Mouse (Mus musculus): ENCODE measurements at regions not wholly inside any gene's neighbourhood (a gene's known extent, or its start where the extent isn't known, plus 50 kb on each side); places are given as distances from the start of the nearest gene placed in this dataset.

DNA sequence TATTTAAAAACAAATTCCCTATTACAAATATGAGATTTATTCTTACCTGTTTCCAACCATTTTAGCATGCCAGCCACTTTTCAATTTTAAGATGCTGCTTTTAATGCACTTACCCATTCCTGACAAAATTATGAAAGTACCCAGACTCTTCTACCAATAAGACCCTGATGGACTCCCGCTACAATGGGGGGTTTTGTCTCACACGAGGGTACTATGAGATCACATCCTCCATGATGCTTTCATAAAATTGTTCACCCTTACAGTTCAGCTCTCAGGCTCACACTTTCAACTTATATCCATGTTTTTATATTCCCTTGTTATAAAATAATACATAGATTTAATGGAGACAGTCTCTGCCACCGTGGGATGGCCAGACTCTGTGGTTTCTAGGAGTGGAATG, 68.1 kb upstream of the Adamts18 start:
- Histone ChIP-seq H3K9ac (no peak overlapping the region), H3K27ac (no peak overlapping the region), H3K4me1 (replicated peaks) (no peaks in the 10 kb centered on the region), H3K27me3 (replicated peaks) (no peaks in the 10 kb centered on the region), H3K4me3 (replicated peaks) (no peak overlapping the region), H3K36me3 (no peaks in the 10 kb centered on the region), H3K9me3 (no peaks in the 10 kb centered on the region), H3K4me2 (replicated peaks) (no peak overlapping the region)
- WGBS: 66% methylated on average over 3 of the region's 3 CpGs
- no peak for ATAC-seq

DNA sequence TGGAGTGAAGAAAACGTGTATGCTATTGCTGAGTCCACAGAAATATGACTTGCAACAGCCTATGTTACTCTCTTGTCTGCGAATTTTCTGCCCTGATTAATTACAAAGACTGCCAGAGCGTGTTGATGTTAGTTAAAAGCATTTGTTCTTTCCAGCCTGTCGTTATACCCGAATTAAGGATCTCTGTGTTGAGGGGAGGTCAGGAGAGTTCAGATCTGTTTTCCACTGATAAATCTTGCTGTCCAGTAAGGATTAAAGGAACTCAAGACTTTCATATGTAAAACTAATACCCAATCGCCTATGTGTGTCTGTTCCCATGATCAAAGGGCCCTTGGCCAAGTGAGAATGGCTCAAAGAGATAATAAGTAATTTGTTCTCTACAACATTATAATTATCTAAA, 68.7 kb upstream of the Adamts18 start:
- no peak overlapping the region for H3K4me3 ChIP-seq (replicated peaks)
- WGBS: 24% methylated on average over 6 of the region's 6 CpGs
- no peak overlapping the region for H3K9ac ChIP-seq
- no peaks in the 10 kb centered on the region for H3K36me3 ChIP-seq
- no peak overlapping the region for H3K27ac ChIP-seq
- ATAC-seq: no peak
- H3K4me1 ChIP-seq (replicated peaks): no peaks in the 10 kb centered on the region
- no peak overlapping the region for H3K4me2 ChIP-seq (replicated peaks)
- H3K27me3 ChIP-seq (replicated peaks): no peaks in the 10 kb centered on the region
- no peaks in the 10 kb centered on the region for H3K9me3 ChIP-seq

DNA sequence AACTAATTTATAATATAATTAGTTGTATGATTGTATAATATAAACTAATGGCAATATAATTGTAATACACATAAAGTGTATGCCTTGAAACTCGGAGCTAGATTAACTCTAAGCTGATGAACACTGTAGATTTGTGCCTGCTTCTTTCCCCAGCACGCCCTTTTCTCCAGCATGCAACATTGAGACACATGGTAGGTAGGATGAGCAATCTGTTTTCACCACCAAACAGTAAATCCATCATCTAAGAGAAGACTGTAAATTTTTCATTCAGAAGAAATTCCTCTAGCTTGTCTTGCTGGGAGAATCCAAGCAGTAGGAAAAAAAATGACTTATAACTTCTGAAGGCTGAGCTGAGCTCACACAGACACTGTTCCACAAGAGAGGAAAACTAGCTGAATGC, 71.8 kb upstream of the Adamts18 start:
- no peak overlapping the region for H3K27ac ChIP-seq
- no peak overlapping the region for H3K9ac ChIP-seq
- no peak overlapping the region for H3K4me2 ChIP-seq (replicated peaks)
- no peaks in the 10 kb centered on the region for H3K27me3 ChIP-seq (replicated peaks)
- no peaks in the 10 kb centered on the region for H3K36me3 ChIP-seq
- H3K4me3 ChIP-seq (replicated peaks): no peak overlapping the region
- no peaks in the 10 kb centered on the region for H3K9me3 ChIP-seq
- H3K4me1 ChIP-seq (replicated peaks): no peaks in the 10 kb centered on the region
- 70% methylated on average over 2 of the region's 2 CpGs for WGBS
- ATAC-seq: no peak

DNA sequence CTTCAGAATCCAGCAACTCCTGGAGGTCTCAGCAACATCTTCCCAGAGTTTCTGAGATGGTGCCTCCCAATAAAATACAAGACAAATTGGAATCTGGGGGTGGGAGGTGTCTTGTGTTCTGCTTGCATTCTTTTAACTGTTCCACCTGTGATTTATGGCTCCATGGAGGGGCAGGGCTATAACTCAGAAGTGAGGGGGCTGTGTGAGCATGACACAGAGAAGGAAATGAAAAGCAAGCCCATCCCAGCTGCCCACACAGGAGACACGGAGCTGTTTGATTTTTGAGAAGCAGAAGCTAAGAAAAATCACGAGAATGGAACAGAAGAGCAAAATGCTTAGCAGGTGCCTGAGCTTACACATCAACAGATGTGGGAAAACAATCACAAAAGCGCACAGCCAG, 74.8 kb upstream of the Adamts18 start:
- Histone ChIP-seq H3K9me3 (no peaks in the 10 kb centered on the region), H3K9ac (no peak overlapping the region), H3K4me2 (replicated peaks) (no peak overlapping the region), H3K27ac (no peak overlapping the region), H3K4me3 (replicated peaks) (no peak overlapping the region), H3K4me1 (replicated peaks) (no peaks in the 10 kb centered on the region), H3K27me3 (replicated peaks) (no peaks in the 10 kb centered on the region), H3K36me3 (no peaks in the 10 kb centered on the region)
- WGBS: 30% methylated on average over 3 of the region's 3 CpGs
- no peak for ATAC-seq

DNA sequence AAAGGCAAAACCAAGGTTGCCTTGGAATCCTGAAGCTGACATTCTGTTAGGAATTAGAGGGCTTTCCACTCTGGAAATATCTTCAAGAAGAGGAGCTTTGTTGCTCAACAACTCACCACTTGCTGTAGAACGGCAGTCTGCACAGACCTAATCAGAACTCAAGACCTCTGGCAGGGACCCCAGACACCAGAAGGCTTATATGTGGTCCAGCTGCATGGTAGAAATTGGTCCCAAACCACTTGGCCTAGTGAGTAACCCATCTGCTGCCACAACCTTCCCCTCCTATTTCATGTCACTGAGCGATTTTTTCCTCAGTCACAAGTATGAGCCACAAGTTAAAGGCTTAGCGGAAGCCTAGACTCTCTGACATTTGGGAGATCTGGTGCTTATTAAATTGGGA, 105.2 kb upstream of the Adamts18 start:
- no peaks in the 10 kb centered on the region for H3K9me3 ChIP-seq
- ATAC-seq: no peak
- H3K4me1 ChIP-seq (replicated peaks): no peaks in the 10 kb centered on the region
- no peak overlapping the region for H3K4me2 ChIP-seq (replicated peaks)
- no peaks in the 10 kb centered on the region for H3K27me3 ChIP-seq (replicated peaks)
- H3K4me3 ChIP-seq (replicated peaks): no peak overlapping the region
- no peak overlapping the region for H3K27ac ChIP-seq
- no peaks in the 10 kb centered on the region for H3K36me3 ChIP-seq
- 88% methylated on average over 3 of the region's 3 CpGs for WGBS
- H3K9ac ChIP-seq: no peak overlapping the region

DNA sequence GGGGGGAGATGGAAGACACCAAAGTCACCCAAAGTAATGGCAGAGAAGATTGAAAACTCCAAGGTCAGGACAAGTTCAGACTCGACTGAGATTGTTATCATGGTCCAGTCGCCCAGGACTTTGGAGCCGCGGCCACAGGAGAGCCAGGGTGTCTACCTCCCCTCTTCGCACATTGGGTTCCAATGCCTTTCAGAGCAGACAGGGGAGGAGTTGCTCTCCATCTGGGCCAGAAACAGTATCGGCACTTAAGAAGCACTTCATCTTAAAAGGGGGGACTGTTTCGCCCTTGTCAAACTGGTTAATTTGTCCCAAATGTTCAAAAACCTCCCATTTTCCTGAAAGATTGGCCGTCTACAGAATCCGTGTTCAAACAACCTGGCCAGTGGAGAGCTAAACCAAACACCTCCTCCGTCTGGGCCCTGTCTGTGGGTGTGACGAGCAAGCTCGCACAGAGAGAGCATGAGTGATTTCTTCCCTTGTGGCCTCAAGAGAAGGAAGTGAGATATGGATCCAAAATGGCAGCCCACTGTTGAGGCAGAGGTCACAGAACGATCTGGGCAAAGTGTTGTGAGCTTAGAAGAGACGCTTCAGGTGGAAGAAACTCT, 108.0 kb upstream of the Adamts18 start:
- WGBS: 69% methylated on average over 14 of the region's 14 CpGs
- ATAC-seq: no peak

DNA sequence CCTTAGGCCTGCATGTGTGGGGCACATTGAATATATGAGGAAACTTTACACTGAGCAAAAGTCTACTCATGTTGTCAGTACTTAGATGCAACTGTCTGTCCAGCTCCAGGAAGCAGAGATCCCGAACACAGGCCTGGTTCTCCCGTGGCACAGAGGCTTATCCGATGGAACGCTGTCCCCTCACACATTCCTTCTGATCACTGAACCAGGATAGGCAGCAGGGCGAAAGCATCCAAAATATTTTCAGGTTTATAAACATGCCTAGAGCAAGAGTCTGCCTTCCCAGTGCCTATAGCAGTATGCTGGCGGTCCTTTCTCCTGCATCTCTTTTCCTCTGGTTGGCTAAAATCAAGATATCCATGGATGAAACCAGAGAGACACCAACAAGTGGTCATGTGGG, 109.3 kb upstream of the Adamts18 start:
- Histone ChIP-seq H3K9me3 (no peaks in the 10 kb centered on the region), H3K4me3 (replicated peaks) (no peak overlapping the region), H3K27me3 (replicated peaks) (no peaks in the 10 kb centered on the region), H3K36me3 (no peaks in the 10 kb centered on the region), H3K4me2 (replicated peaks) (no peak overlapping the region), H3K9ac (no peak overlapping the region), H3K27ac (no peak overlapping the region), H3K4me1 (replicated peaks) (no peaks in the 10 kb centered on the region)
- 60% methylated on average over 6 of the region's 6 CpGs for WGBS
- no peak for ATAC-seq

More for the DNA sequence above, 108.0 kb upstream of the Adamts18 start:
- no peak overlapping the region for H3K4me3 ChIP-seq (replicated peaks)
- H3K36me3 ChIP-seq: no peaks in the 10 kb centered on the region
- no peaks in the 10 kb centered on the region for H3K9me3 ChIP-seq
- H3K27me3 ChIP-seq (replicated peaks): no peaks in the 10 kb centered on the region
- no peak overlapping the region for H3K9ac ChIP-seq
- H3K4me1 ChIP-seq (replicated peaks): no peaks in the 10 kb centered on the region
- no peak overlapping the region for H3K27ac ChIP-seq
- H3K4me2 ChIP-seq (replicated peaks): no peak overlapping the region

DNA sequence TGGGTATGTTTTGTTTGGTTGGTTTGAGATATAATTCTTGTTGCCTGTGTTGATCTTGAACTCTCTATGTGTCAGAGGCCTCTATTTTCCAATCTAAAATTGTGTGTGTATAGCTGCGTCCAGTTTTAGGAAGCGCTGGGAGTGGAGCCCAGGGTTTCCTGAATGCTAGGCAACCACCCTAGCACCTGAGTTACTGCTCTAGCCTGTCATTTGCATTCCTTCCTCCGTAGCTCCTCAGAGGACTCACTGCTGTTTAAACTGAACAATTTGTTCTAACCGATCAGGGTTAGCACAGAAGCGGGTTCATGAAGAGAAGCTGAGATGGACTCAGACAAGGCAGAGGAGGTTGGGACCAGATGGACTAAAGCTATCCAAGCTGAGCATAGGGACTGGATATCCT, 127.3 kb upstream of the Adamts18 start:
- Histone ChIP-seq H3K9ac (no peak overlapping the region), H3K4me3 (replicated peaks) (no peak overlapping the region), H3K4me2 (replicated peaks) (no peak overlapping the region), H3K36me3 (no peaks in the 10 kb centered on the region), H3K9me3 (no peaks in the 10 kb centered on the region), H3K4me1 (replicated peaks) (no peaks in the 10 kb centered on the region), H3K27ac (no peak overlapping the region), H3K27me3 (replicated peaks) (no peaks in the 10 kb centered on the region)
- WGBS: 67% methylated on average over 5 of the region's 5 CpGs
- ATAC-seq: no peak

DNA sequence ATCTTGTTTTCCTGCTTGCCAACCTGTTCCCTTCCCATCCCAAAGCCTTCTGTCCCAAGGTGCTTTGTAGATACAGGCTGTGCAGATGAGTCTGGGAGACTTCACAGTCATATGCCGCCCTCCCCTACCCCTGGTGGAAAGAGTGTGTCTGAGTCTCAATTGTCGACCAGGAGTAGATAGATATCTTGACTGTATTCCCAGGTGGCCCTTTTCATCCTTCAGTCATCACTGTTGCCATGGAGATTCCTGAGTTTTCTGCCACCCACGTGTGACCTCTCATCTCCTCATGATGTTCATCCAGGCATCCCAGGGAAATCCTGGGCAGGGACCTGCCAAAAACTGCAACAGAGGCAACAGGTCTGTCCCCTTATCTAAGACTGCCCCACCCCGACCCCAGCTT, 128.1 kb upstream of the Adamts18 start:
- Histone ChIP-seq H3K9ac (no peak overlapping the region), H3K9me3 (no peaks in the 10 kb centered on the region), H3K4me2 (replicated peaks) (no peak overlapping the region), H3K4me3 (replicated peaks) (no peak overlapping the region), H3K4me1 (replicated peaks) (0 out of 2 replicates have a peak, but pooled peaks cover 2% of the 10 kb centered on the region), H3K36me3 (no peaks in the 10 kb centered on the region), H3K27ac (no peak overlapping the region), H3K27me3 (replicated peaks) (no peaks in the 10 kb centered on the region)
- 37% methylated on average over 4 of the region's 4 CpGs for WGBS
- ATAC-seq: no peak

DNA sequence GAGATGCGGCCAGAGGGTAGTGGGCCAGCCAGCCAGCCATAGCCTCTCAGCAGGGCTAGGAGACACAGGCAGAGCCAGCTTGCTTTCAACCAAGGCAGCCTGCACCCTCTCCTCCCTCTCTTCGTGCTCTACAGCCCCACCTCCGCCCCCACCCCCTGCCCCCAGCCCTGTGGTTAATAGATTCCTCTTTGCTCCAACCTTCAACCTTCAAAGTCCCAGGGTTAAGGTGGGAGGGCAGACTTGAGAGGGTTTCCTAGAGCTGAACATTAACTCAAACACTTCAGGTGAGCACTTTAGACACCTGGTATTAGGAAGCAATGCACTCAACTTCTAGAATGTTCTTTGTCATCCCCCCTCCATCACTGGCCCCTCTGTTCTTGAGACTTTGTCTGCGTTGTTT, 128.5 kb upstream of the Adamts18 start:
- H3K27ac ChIP-seq: no peak overlapping the region
- no peaks in the 10 kb centered on the region for H3K9me3 ChIP-seq
- H3K36me3 ChIP-seq: no peaks in the 10 kb centered on the region
- H3K4me1 ChIP-seq (replicated peaks): 0 out of 2 replicates have a peak, but pooled peaks cover 2% of the 10 kb centered on the region
- H3K4me2 ChIP-seq (replicated peaks): no peak overlapping the region
- 26% methylated on average over 4 of the region's 4 CpGs for WGBS
- H3K27me3 ChIP-seq (replicated peaks): no peaks in the 10 kb centered on the region
- H3K9ac ChIP-seq: no peak overlapping the region
- ATAC-seq: no peak
- H3K4me3 ChIP-seq (replicated peaks): no peak overlapping the region

DNA sequence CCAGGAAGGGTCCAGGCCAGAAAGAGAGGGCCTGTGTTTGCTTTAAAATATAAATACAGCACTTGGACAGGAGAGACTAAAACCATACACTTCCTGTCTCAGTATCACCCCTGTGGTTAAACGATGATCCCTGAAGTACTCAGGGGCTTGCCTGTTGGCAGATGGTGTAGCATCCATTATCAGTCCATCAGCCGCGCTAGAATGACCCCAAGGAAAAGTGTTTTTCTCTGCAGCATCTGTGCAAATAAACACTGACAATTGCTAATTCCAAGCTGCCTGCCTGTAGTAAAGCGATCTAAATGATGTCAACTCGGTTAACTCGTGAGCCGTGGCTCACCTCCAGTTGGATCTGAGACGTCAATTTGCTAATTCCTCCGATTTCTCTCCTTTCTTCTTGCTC, 130.4 kb upstream of the Adamts18 start:
- no peak for ATAC-seq
- Histone ChIP-seq H3K27ac (no peak overlapping the region), H3K9me3 (no peaks in the 10 kb centered on the region), H3K4me1 (replicated peaks) (0 out of 2 replicates have a peak, but pooled peaks cover 2% of the 10 kb centered on the region), H3K36me3 (no peaks in the 10 kb centered on the region), H3K4me2 (replicated peaks) (no peak overlapping the region), H3K27me3 (replicated peaks) (no peaks in the 10 kb centered on the region), H3K9ac (no peak overlapping the region), H3K4me3 (replicated peaks) (no peak overlapping the region)
- 30% methylated on average over 9 of the region's 9 CpGs for WGBS

DNA sequence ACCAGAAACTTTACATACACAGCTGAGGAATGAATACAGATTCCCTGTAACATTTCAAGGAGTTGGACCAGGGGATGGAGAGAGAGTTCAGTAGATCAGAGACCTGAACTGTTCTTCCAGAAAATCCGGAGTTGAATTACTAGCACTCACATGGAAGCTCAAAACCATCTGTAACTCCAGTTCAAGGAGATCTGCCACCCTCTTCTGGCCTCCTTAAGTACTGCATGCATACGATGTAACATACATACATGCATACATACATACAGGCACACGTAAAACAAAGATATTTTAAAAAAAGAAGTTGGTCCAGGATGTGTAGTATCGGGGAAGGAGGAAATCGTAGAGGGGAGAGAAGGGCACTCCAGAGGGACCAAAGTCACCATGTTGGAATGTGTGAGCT, 131.3 kb upstream of the Adamts18 start:
- Histone ChIP-seq H3K27ac (no peak overlapping the region), H3K9me3 (no peaks in the 10 kb centered on the region), H3K27me3 (replicated peaks) (no peaks in the 10 kb centered on the region), H3K4me2 (replicated peaks) (no peak overlapping the region), H3K36me3 (no peaks in the 10 kb centered on the region), H3K4me3 (replicated peaks) (no peak overlapping the region), H3K4me1 (replicated peaks) (0 out of 2 replicates have a peak, but pooled peaks cover 2% of the 10 kb centered on the region), H3K9ac (no peak overlapping the region)
- 92% methylated on average over 5 of the region's 5 CpGs for WGBS
- no peak for ATAC-seq

DNA sequence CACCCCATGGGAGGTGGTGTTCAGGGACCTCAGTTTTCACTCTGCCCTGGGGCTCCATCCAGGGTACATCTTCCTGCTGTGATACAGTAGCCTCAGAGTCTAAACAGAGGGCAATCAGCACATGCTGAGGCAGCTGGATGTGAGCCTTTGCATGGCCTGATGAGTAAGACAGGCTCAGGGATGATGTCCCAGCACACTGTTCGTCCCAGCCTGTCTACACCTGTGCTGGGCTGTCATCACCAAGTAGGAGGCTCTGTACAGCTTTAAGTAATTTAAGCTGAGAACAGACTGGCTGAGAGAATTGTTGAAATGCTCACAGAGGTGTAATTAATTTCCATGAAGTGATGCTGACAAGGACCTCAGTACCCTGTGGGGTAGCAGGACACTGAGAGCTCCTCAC, 132.8 kb upstream of the Adamts18 start:
- Histone ChIP-seq H3K27me3 (replicated peaks) (no peaks in the 10 kb centered on the region), H3K4me1 (replicated peaks) (0 out of 2 replicates have a peak, but pooled peaks cover 2% of the 10 kb centered on the region), H3K27ac (no peak overlapping the region), H3K36me3 (no peaks in the 10 kb centered on the region), H3K9me3 (no peaks in the 10 kb centered on the region), H3K9ac (no peak overlapping the region), H3K4me3 (replicated peaks) (no peak overlapping the region), H3K4me2 (replicated peaks) (no peak overlapping the region)
- WGBS: 41% methylated on average over 1 of the region's 1 CpGs
- no peak for ATAC-seq

All from intestine, embryonic 15.5 days (tissue).